Mouse (Mus musculus): ENCODE measurements around the gene Gsto2.

The Gsto2 gene

DNA sequence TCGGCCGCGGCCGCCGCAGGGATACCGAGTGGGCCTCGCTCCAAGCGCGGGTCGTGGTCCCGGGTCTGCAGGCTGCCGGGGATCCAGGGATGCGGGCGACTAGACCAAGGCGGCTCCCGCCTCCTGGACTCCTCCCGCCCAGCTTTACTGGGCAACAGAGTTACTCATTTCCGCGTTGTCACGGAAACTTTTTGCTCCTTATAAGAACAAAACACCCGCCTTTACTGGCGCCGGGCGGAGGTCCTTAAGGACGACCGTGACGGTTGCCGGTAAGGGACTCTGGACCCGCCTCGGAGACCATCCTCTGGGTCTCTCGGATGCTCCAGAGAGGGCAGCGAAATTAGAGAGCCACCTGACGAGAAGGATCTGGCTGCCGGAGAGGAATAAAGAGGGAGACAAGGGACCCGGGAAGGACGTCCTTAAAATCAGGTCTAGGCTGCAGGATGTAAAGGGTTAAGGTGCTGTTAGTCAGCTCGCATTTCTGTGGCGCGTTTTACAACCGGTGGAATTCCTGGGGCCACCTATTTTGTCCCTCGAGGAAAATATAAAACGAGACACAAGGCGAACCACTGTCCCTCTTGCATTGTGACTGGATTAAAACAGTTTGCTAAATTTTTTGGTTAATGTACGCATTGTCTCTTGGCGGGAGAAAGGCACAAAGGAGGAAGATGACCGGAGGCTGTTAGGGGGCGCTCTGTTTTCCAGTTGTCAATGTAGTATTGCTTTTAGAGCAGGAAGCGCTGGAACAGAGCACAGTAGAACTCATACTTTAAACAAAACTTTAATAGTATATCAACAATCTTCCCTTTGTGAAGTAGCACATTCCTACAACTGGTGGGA lies 54.0 kb downstream of the Gsto2 start, which contains the start of the genes Cfap43 and Itprip:
TSS of gene Cfap43 (minus strand) at position 162 of the 840 bp plus-strand sequence.
TSS of gene Itprip (minus strand) at position 174 of the 840 bp plus-strand sequence.
- under 1% methylated on average over 48 of the region's 48 CpGs for WGBS

DNA sequence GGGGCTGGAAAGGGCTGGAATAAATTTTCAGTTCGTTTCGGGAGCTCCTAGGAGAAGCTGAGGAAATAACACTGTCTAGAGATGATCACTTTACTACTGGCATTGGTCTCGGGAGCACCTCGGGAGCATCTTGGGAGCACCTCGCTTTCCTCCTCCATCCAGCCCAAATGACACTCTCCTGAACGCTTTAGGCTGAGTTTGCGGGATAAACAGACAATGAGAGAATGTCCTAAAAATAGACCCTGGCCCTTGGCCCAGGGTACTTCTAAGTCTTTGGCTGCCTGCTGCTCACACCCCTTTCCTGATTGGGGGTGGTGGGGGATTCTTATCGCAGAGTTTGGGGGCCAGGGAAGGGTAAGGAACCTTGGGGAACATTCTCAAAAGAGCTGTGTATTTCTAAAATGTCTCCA lies 54.6 kb downstream of the Gsto2 start:
- 3% methylated on average over 8 of the region's 8 CpGs for WGBS

DNA sequence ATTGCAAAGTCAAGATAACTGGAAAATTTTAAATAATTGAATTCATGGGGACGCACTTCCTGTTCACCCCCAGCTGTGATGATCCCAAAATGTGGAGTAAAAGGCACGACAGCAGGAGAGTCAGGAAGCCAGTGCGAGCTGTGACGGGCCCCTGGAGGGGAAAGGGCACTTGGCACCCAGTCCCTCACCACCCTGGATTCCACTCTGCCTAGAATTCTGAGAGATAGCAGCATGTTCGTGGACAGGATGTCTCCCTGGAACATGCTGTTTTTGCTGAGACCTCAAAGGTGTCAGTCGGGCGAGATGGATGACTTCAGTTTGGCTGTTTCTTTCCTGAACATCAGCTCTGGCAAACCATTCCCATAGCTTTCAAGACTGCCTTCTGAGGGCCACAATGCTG lies 60.5 kb downstream of the Gsto2 start:
- WGBS: 78% methylated on average over 7 of the region's 7 CpGs

DNA sequence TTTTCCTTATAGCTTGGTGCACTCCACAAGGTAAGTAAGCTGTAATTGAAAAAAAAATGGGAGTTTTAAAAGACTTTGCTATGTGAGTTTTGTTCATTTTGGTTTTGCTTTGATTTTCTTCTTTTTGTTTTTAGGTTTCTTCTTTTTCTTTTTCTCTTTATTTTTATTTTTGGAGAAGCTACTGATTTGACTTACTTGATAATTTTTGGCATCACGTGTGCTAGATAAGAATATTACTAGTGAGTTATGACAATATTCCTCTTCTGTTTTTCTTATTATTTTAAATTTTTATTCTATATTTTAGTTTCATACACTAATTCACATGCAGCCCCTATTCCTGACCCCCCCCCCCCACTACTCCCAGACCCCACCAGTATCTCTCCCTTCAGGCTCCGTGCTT lies 61.7 kb downstream of the Gsto2 start:
- WGBS: 87% methylated on average over 2 of the region's 2 CpGs

DNA sequence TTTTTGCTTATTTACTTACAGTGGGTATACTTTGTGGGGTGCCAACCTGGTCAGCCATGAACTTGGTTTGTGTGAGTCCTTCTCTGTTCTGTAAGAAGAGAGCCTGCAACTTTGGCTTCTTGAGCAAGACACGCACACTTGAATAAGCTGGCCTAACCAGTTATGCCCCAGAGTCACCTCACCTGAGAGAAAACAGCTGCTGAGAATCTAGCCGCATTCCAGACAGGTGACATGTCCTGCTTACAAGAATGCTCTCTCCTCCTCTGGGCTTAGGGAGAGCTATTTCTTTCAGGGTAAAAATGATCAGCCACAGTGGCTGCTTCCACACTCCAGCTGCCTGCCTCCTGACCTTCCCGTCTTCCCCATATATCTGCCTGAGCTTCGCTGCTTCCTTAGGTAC lies 63.7 kb downstream of the Gsto2 start:
- 95% methylated on average over 4 of the region's 4 CpGs for WGBS

DNA sequence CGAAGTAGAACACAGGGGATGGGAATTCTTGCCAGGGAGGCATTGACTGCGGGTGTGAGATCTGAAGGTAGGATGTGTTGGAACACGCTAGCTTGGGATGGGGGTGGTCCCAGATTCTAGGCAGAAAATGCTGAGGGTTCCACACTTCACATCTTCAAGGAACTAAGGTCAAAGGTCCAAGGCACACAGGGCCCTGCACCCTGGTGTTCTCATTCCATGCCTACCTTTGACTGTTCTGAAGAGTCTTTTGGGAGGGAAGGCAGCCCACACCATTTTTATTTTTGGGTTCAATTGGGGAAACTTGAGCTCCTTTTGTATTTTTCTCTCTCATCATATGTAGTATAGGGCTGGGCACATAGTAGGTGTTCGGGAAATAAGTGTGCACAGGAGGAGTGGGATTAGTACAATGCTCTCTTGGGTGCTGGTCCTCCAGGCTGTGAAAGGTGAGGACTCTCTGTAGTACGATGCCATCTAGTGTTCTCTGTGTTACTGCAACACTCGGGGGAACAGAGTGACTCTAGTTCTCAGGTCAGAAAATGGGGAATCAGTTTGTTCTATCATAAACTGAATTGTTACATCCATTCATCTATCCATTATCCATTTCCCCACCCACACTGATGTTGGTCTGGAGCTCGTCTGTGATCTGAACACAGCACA lies 66.8 kb downstream of the Gsto2 start:
- 35% methylated on average over 7 of the region's 7 CpGs for WGBS

DNA sequence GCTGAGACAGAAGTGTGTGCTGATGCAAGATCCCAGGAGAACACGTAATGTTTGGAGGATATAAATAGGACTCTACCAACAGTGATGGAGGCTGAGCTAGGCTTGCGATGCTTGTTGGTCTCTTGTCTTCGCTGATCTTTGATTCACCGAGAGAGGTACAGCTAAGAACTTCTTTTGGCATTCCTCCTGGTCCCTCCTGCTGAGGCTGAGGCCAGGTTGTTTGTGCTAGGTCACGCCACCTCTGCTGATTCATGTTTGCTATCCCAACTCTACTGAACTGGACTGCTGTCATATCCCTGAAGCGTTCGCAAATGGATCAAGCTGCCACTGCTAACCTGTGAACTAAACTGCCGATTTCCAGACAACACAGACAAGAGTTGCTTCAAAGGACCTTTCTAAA lies 68.8 kb downstream of the Gsto2 start:
- WGBS: 86% methylated on average over 8 of the region's 8 CpGs

DNA sequence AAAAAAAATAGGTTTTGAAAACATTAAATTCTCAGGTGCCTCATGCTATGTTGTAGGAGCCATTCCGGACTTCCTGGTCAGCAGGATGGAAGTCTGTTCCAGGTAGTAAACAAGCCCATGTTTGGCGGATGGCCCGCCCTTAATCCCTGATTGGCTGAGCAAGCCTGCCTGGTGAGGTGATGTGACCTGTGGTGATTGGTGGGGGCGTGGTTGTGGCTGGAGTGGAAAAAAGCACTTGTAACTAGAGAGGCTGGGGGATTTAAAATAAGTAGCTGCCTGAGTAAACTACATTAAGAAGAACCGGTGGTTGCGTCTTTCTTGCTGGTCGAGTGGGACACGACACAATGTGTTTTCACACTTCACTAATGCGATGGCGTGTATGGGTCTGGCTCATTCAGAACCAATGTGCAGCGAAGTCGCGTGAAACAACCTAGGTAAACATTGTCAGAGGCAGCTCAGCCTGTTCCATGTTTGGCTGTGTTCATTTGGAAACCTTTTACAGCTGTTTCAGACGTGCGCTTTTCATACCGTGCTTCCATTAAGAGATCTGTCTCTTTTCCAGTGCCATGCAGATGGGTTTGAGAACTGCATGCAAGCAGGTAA lies 69.4 kb downstream of the Gsto2 start:
- WGBS: 75% methylated on average over 16 of the region's 16 CpGs

DNA sequence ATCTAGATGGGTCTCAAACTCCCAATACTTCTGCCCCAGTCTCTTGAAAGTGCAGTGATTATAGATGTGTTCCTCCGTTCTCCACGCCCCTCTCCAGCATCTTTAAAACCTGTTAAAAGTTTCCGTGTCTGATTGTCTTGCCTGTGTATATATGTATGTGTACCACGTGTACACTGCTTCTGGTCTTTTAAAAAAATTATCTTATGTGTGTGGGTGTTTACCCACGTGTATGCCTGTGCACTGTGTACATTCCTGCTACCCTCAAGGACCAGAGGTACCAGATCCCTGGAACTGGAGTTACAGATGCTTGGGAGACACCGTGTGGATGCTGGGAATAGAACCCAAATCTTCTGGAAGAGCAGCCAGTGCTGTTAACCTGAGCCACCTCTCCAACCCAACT lies 70.2 kb downstream of the Gsto2 start:
- 87% methylated on average over 6 of the region's 6 CpGs for WGBS
